Mouse (Mus musculus): Measurements from ENCODE around the gene Hibch. TPM values are rescaled to one million over a fixed set of nuclear protein-coding genes. Genes with fewer than 3 reads are reported as not detected.

Gene Hibch
- polyA plus RNA-seq, 1 experiment, result 1.5 TPM

DNA sequence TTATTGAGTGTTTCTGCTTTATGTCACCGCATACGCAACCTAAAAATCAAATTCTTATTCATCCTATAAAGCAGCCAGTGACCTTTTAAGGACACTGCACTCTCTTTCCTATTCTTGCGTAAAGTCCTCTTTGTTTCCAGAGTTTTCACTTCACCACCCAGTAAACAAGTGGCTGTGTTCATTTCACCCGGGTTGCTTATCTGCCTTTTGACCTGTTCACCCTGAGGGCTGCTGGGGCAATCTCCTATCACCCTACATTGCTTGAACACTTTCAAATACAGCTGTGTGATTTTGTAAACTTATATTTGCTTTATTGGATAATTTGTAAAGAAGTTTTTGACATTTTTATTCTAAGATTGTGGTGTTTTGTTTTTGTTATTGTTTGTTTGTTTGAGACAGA lies 4.7 kb downstream of the Hibch start:
- TF ChIP-seq GATA1 (IDR thresholded peaks at IDR 0.05; ENCODE audit: low read length), result no peak

DNA sequence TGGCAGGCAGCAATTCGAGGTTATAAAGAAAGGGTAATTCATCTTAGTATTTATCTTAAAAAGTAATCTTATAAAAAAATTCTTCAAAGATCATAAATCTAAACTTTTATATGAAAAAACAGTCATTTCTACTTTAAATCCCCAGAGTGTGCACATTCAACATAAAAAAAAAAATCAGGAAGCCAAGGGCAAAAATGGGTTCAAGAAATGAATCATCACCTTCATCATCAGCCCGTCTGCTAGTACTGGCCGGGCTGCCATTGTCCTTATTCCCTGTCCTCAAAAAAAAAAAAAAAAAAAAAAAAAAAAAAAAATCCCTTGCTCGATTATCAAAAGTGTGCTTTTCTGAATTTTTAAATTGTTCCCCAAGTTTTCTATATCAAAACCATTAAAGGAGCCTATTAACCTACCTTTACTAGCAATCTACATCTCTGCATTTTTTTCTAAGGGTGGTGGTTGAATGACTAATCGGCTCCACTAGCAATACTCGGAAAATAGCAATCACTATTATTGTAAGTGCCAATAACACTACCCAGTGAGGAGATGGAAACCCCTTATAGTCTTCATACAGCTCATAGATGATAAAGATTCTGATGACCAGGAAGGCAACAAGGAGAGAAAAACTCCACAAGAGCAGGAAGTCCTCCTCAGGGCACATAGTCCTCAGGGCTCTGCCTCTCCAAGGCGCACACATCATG lies 11.3 kb downstream of the Hibch start:
- no peak for TF ChIP-seq GATA1 (IDR thresholded peaks at IDR 0.05; ENCODE audit: low read length)

DNA sequence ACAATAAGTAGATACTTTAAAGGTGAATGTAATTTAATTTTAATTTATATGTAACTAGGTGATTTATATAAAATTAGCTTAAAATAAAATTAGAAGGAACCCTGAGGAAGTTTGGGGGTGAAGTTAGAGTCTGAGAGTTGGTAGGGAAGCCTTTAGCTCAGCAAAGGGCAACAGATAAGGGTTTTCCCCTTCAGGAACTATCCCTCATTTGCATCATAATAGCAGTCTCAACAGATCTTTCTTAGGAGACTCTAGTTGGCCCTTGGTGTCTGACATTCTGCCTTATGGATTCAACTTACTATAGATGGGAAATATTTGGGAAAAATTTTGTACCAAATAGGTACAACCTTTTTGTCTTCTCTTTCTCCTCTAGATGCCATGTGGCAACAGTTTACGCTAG lies 19.5 kb downstream of the Hibch start:
- no peak for TF ChIP-seq GATA1 (IDR thresholded peaks at IDR 0.05; ENCODE audit: low read length)

DNA sequence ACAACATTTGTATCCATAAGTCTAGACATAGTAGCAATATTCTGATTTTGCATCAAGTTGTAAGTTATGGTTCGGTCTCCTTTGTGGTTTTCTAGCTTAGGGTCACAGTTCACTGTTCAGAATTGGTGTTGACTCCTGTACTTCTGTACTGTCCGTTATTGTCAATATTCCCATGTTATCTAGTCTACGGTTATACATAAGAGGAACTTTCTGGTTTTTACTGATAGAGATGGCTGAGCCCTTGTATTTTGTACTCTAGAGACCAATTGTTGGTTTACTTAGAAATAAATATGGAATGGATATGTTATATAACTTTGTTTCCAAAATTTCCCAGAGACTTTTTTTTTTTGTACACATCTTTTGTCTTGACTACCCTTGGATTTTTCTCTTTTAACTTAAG lies 21.3 kb downstream of the Hibch start:
- TF ChIP-seq GATA1 (IDR thresholded peaks at IDR 0.05; ENCODE audit: low read length), result no peak

DNA sequence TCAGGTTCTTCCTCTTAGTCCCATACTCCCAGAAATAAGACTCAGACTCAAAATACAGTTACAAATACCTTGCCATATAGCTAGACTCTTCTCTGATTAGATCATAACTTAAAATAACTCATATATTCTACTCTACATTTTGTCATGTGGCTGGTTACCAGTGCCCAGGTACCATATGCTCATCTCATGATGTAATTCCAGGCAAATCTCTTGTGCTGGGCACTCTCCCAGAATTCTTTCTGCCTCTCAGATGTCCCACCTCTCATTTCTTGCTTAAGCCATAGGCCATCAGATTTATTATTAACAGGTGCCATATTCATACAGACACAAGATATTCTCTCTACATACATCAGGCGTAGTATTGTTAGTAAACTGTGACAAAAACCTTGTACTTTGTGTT lies 23.1 kb downstream of the Hibch start:
- TF ChIP-seq GATA1 (IDR thresholded peaks at IDR 0.05; ENCODE audit: low read length), result no peak

DNA sequence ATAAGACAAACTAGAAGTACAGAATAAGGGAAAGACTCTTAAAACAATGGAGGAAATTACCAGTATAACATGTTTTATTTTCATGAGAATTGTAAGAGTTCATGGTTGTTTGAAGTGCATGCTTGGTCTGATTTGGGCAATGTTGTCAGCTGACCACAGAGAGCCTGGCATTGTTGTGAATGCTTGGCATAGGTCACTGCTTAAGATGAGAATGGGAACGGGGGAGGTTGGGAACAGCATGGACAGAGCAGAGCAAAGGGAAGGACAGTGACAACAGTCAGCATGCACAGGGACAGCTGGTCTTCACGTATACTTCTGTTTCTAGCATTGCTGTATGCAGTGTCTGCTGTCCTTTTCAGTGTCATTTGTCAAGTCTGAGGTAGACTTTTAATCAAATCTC lies 39.5 kb downstream of the Hibch start:
- no peak for TF ChIP-seq GATA1 (IDR thresholded peaks at IDR 0.05; ENCODE audit: low read length)

DNA sequence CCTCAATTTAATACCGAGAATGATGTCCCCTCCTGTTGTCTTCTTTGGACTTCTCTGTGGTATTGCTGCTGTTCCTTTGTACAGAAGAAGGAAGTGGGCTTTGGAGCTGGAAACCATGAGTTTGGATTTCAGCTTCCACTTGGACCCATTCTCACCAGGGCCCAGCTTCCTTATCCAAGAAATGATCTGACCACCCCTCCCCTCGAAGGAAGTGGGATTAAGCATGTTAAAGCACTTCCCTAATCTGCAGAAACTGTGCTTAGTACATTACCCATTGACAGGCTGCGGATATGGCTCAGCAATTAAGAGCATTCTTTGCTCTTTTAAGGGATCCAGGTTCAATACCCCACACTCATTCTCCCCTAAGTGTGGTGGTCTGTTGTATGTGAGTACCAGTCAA lies 65.1 kb downstream of the Hibch start:
- TF ChIP-seq GATA1 (IDR thresholded peaks at IDR 0.05; ENCODE audit: low read length), result no peak

DNA sequence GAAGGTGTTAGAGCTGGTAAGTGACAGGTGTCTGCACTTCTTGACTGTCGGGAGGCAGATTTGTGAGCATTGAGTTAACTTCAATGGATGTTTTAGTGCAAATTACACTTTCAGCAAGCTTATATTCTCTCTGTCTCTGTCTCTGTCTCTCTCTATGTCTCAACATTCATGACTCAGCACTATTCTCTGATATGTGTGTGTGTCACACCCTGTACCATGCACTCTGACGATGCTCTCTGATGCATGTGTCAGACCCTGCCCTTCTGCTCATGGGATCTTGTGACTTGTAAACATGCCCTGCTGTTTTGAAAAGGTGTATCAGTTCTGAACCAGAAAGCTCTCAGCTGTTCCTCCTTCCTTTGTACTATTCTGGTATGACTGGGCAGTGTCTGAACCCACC lies 71.9 kb downstream of the Hibch start:
- TF ChIP-seq GATA1 (IDR thresholded peaks at IDR 0.05; ENCODE audit: low read length), result no peak

DNA sequence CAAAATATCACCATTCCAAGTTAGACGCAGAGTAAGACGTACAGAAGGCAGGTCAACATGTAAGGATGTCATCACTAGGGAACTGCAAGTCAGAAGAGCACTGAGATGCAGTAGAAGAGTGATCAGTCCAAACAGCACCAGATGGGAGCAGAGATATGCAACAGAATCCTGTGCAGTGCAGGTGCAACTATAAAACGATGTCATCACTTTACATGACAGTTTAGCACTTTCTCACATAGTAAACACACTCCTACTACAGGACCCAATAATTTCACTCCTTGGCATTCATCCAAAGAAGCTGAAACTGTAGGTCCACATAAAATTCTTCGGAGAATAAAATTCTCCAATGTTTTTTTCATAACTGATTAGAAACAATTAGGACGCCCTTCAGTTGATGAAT lies 89.8 kb downstream of the Hibch start:
- TF ChIP-seq GATA1 (IDR thresholded peaks at IDR 0.05; ENCODE audit: low read length), result no peak

DNA sequence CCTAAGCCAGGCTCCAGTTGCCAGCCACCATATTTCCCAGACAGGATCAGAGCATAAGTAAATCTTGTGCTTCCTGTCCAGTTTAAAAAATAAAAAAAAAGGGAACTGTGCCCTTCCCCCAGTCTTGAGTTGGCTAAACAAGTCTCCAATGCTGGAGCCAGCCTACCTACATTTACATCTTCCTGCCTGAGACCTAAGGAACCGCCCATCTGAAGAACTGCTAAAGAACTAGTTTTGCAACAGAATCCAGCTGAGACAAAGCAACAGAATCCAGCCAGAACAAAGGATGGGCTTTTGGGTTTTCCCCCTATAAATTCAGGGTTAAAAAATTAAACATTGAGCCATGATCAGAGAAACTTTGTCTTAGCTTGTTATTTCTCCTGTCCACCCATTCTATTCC lies 94.3 kb downstream of the Hibch start:
- TF ChIP-seq GATA1 (IDR thresholded peaks at IDR 0.05; ENCODE audit: low read length), result no peak

DNA sequence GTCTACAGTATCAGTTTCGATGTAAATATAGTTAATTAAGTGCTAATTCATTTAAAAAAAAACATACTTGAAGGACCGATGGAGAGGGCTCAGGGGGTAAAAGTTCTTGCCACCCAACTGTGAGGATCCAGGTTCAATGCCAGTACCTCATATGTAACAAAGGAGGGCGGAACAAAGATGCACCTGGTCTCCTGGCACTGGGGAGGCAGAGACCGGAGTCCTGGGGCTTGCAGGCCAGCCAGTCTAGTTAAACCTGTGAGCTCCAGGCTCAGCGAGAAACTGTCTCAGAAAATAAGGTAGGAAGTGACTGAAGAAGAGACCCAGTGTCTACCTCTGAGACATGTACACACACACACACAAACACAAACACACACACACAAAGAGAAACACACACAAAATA lies 103.2 kb downstream of the Hibch start:
- TF ChIP-seq GATA1 (IDR thresholded peaks at IDR 0.05; ENCODE audit: low read length), result no peak

DNA sequence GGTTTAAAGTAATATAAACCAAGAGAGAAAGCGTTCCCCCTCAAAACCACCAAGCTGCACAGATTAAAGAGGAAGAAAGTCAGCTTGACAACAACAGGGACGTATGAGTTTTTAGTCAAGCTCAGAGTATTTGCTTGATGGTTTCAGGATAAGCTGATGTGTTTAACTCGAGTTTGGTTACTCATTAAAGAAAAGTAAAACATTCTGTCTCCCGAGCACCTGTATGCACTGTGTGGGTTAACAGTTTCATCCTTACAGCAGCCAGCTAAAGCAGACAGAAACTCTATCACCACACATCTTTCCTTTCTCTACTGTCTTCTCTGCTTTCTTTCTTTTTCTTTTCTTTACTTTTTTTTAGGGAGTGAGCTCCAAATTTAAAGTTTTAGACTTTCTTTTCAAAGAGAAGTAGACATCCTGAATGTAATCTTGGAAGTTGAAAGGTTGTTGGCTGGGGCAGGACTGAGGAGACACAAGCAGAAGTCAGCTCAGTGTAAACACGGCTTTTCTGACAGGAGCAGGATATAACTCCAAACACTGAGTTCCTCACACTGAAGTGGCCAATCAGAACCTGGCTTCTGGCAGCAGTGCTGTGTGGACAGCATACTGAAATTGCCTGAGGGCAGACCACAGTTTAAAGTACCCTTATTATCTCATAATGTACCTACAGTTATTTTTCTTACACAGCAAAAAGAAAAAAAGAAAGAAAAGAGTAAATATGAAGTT lies 106.6 kb downstream of the Hibch start:
- TF ChIP-seq GATA1 (IDR thresholded peaks at IDR 0.05; ENCODE audit: low read length), result no peak

DNA sequence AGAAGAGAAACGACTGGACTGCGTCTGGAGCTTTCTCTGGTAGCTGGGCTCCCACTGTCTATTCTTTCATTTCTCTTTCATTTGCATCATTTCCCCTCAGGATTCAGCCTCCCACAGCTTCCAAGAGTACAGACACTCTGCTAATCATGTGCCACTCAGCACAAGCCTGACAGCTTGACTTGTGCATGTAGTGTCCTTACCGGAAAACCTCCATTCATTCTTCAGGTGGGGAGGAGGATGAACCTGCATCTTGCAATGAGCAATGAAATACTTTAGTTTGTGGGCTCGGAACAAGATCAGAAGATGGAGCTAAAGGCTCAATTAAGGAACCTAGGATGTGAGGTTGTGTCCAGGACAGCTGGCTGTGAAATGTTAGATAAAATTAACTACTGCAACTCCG lies 107.4 kb downstream of the Hibch start:
- TF ChIP-seq GATA1 (IDR thresholded peaks at IDR 0.05; ENCODE audit: low read length), result no peak

DNA sequence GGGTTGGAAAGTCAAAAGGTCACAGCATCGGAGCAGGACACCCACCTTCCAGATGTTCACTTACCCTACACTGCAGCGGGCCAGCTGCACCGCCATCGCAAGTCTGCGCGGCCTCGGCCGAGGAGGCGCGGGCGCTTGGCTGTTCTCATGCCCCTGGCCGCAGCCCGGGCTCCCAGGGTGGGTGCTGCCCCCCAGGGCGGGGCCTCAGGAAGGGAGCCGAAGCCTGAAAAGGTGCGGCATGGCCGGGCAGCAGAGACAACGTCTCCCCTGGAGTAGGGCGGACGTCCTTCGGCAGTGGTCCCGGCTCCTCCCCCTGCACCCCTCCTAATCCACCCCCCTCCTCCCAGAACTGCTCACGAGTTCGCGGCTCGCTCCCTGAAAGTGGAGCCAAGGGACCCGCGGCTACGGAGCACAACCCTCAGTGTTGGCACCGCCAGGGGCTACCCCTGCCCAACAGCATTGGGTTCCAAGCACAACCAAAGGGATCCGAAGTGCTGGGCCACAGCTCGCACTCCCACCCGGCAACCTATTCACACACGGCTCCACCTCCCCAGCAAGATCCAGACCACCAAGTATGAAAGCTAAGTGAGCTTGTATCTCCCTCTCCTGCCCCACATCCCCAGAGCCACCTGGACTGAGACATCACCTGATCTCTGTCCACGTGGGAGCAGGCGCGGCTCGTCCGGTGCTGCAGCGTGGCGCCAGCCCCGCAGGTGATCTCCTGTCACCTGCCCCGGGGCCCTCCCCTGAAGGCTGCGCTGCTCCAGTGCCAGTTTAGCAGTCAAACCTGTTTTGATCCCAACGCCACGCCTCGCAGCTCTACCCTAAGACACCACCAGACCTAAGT lies 108.0 kb downstream of the Hibch start:
- no peak for TF ChIP-seq GATA1 (IDR thresholded peaks at IDR 0.05; ENCODE audit: low read length)

DNA sequence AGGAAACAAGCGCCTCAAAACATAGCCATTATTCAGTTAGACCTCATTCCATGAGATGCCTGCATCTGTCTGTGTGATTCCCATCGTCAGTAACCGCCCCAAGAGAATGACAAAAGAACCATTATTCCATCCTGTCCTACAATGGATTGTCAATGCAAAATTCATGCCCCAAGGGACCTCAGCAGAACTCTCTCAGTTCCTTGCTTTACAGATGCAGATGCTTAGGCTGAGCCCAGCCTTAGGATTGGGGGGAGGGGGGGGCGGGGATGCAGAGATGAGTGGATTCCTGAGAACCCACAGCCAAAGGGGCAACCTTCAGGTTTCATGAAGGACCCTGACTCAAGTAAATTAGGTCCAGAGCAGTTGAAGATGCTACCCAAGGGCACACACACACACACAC lies 108.8 kb downstream of the Hibch start:
- TF ChIP-seq GATA1 (IDR thresholded peaks at IDR 0.05; ENCODE audit: low read length), result no peak

DNA sequence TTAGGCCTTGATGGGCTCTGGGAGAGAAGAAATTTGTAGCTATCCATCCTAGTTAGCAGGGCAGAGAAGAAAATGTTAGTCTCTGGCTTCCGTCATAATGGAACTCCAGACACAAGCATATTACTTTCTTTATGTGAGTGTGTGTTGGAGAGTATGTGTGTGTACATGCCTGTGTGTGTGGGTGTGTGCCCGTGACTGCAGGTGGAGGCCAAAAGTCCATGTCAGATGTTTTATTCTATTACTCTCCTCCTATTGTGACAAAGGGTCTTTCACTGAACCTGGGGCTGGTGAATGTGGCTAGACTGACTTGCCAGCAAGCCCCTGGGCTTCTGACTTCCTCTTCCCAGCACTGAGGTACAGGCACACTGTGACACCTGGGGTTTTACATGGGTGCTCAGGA lies 109.7 kb downstream of the Hibch start:
- no peak for TF ChIP-seq GATA1 (IDR thresholded peaks at IDR 0.05; ENCODE audit: low read length)
